Mouse (Mus musculus) gastrocnemius, postnatal 14 days (tissue): ENCODE measurements around the gene Ndufv2. TPM values are rescaled to one million over a fixed set of nuclear protein-coding genes. Genes with fewer than 3 reads are reported as not detected.
"Not testable (repeated sequence)": the region's sequence is repeated elsewhere in the genome, so short reads cannot be mapped to it uniquely, and the experiment has no call there.

ENCODE experiments used
- DNase-seq: peaks from one replicate; pipeline ENCODE4 v3.0.0; 2021; ENCODE audit warnings: mixed read lengths
- intact Hi-C: fragments of 180-260 bp; cut with DNase I; formaldehyde crosslinking; loops from one replicate; pipeline ENCODE4 v1.15.1; 2025; ENCODE audit warnings: low total_unique reads
- total RNA-seq, 2 experiments: library from RNA; stranded (reverse); gene quantifications; 2 replicates each; pipeline ENCODE4 v1.2.3; 2021

Gene Ndufv2
- total RNA-seq, 2 experiments from 2014 or later, result 640 to 730 TPM

GRCm38 (mm10) chr17:66092065-66092464, 9.3 kb downstream of the Ndufv2 start:
- intact Hi-C loops, result no loop called here

GRCm38 (mm10) chr17:66091392-66091791, 10.0 kb downstream of the Ndufv2 start:
- no peak for DNase-seq
- intact Hi-C loops, result no loop called here

More at GRCm38 (mm10) chr17:66092065-66092464, 9.3 kb downstream of the Ndufv2 start:
- no peak for DNase-seq

- intact Hi-C loops, result no loop called here
- no peak for DNase-seq
Measured at GRCm38 (mm10) chr17:66090251-66090650, 11.1 kb downstream of the Ndufv2 start.

- DNase-seq, result no peak
- intact Hi-C loops, result no loop called here
Measured at GRCm38 (mm10) chr17:66085038-66085437, 16.3 kb downstream of the Ndufv2 start.

GRCm38 (mm10) chr17:66084486-66084885, 16.9 kb downstream of the Ndufv2 start:
- no peak for DNase-seq
- intact Hi-C loops, result no loop called here

GRCm38 (mm10) chr17:66077437-66077850, 23.9 kb downstream of the Ndufv2 start:
- DNase-seq, result no peak
- intact Hi-C loops, result no loop called here

GRCm38 (mm10) chr17:66076934-66077333, 24.4 kb downstream of the Ndufv2 start, which contains the start of gene Ankrd12:
Ankrd12 (minus strand) TSS chr17:66077089.
- intact Hi-C loops, result no loop called here

GRCm38 (mm10) chr17:66076174-66076927, 25.0 kb downstream of the Ndufv2 start:
- peak; percentile 25 for DNase-seq
- intact Hi-C loops, result no loop called here

More at GRCm38 (mm10) chr17:66076934-66077333, 24.4 kb downstream of the Ndufv2 start, which contains the start of gene Ankrd12:
- peak; percentile 95 for DNase-seq

GRCm38 (mm10) chr17:66075827-66076173, 25.6 kb downstream of the Ndufv2 start:
- intact Hi-C loops, result no loop called here

GRCm38 (mm10) chr17:66073971-66074370, 27.4 kb downstream of the Ndufv2 start:
- DNase-seq, result no peak
- intact Hi-C loops, result no loop called here

More at GRCm38 (mm10) chr17:66075827-66076173, 25.6 kb downstream of the Ndufv2 start:
- no peak for DNase-seq

GRCm38 (mm10) chr17:66069036-66069435, 32.3 kb downstream of the Ndufv2 start:
- intact Hi-C loops, DNase-seq: not testable (repeated sequence)

- DNase-seq, result no peak
- intact Hi-C loops, result no loop called here
Measured at GRCm38 (mm10) chr17:66065115-66065514, 36.2 kb downstream of the Ndufv2 start.

- no peak for DNase-seq
- intact Hi-C loops, result no loop called here
Measured at GRCm38 (mm10) chr17:66061241-66061938, 40.0 kb downstream of the Ndufv2 start.

GRCm38 (mm10) chr17:66058160-66058559, 43.2 kb downstream of the Ndufv2 start:
- intact Hi-C loops, result no loop called here
- DNase-seq, result no peak

- no peak for DNase-seq
- intact Hi-C loops, result no loop called here
Measured at GRCm38 (mm10) chr17:66057145-66057544, 44.2 kb downstream of the Ndufv2 start.

- intact Hi-C loops, result no loop called here
- no peak for DNase-seq
Measured at GRCm38 (mm10) chr17:66053349-66053748, 48.0 kb downstream of the Ndufv2 start.

- intact Hi-C loops, result no loop called here
- DNase-seq, result no peak
Measured at GRCm38 (mm10) chr17:66048795-66049194, 52.6 kb downstream of the Ndufv2 start.

GRCm38 (mm10) chr17:66048199-66048598, 53.2 kb downstream of the Ndufv2 start:
- intact Hi-C loops, result no loop called here

GRCm38 (mm10) chr17:66043679-66044078, 57.7 kb downstream of the Ndufv2 start:
- DNase-seq, intact Hi-C loops: not testable (repeated sequence)

More at GRCm38 (mm10) chr17:66048199-66048598, 53.2 kb downstream of the Ndufv2 start:
- DNase-seq, result no peak

- no peak for DNase-seq
- intact Hi-C loops, result no loop called here
Measured at GRCm38 (mm10) chr17:66041020-66041419, 60.3 kb downstream of the Ndufv2 start.

- no peak for DNase-seq
- intact Hi-C loops, result no loop called here
Measured at GRCm38 (mm10) chr17:66033239-66033638, 68.1 kb downstream of the Ndufv2 start.
